Mouse (Mus musculus): ENCODE data around the gene Uvrag.
A peak's percentile ranks its signal among the peaks of the same experiment; 100 is the strongest.
"Not testable (repeated sequence)": the region's sequence is repeated elsewhere in the genome, so short reads cannot be mapped to it uniquely, and the experiment has no call there.

Uvrag gene

GRCm38 (mm10) chr7:99097781-99098180, 43.2 kb downstream of the Uvrag start:
- no peak for DNase-seq (ENCODE audit: low spot score)

- no peak for DNase-seq (ENCODE audit: low spot score)
Measured at GRCm38 (mm10) chr7:99097128-99097527, 43.8 kb downstream of the Uvrag start.

- no peak for DNase-seq (ENCODE audit: low spot score)
Measured at GRCm38 (mm10) chr7:99095191-99095590, 45.8 kb downstream of the Uvrag start.

GRCm38 (mm10) chr7:99094336-99094735, 46.6 kb downstream of the Uvrag start:
- no peak for DNase-seq (ENCODE audit: low spot score)

- no peak for DNase-seq (ENCODE audit: low spot score)
Measured at GRCm38 (mm10) chr7:99091915-99092645, 48.9 kb downstream of the Uvrag start.

- DNase-seq (ENCODE audit: low spot score) = no peak
Measured at GRCm38 (mm10) chr7:99089716-99090115, 51.2 kb downstream of the Uvrag start.

GRCm38 (mm10) chr7:99088576-99089346, 52.2 kb downstream of the Uvrag start:
- no peak for DNase-seq (ENCODE audit: low spot score)

GRCm38 (mm10) chr7:99087581-99087980, 53.4 kb downstream of the Uvrag start:
- no peak for DNase-seq (ENCODE audit: low spot score)

GRCm38 (mm10) chr7:99086646-99087443, 54.1 kb downstream of the Uvrag start:
- DNase-seq (ENCODE audit: low spot score) = peak; percentile 26

- peak; percentile 32 for DNase-seq (ENCODE audit: low spot score)
Measured at GRCm38 (mm10) chr7:99085249-99085648, 55.7 kb downstream of the Uvrag start.

GRCm38 (mm10) chr7:99079522-99079921, 61.4 kb downstream of the Uvrag start:
- DNase-seq (ENCODE audit: low spot score) = peak; percentile 53

GRCm38 (mm10) chr7:99078805-99079204, 62.1 kb downstream of the Uvrag start:
- DNase-seq (ENCODE audit: low spot score) = no peak

- no peak for DNase-seq (ENCODE audit: low spot score)
Measured at GRCm38 (mm10) chr7:99077234-99077633, 63.7 kb downstream of the Uvrag start.

- no peak for DNase-seq (ENCODE audit: low spot score)
Measured at GRCm38 (mm10) chr7:99075101-99075500, 65.8 kb downstream of the Uvrag start.

GRCm38 (mm10) chr7:99073734-99074372, 67.1 kb downstream of the Uvrag start:
- no peak for DNase-seq (ENCODE audit: low spot score)

GRCm38 (mm10) chr7:99067710-99068109, 73.2 kb downstream of the Uvrag start:
- DNase-seq (ENCODE audit: low spot score) = no peak

- no peak for DNase-seq (ENCODE audit: low spot score)
Measured at GRCm38 (mm10) chr7:99065920-99066319, 75.0 kb downstream of the Uvrag start.

GRCm38 (mm10) chr7:99065391-99065831, 75.5 kb downstream of the Uvrag start:
- DNase-seq (ENCODE audit: low spot score) = no peak

GRCm38 (mm10) chr7:99064795-99065194, 76.1 kb downstream of the Uvrag start:
- DNase-seq (ENCODE audit: low spot score) = no peak

- not testable (repeated sequence) for DNase-seq (ENCODE audit: low spot score)
Measured at GRCm38 (mm10) chr7:99062263-99062662, 78.7 kb downstream of the Uvrag start.

GRCm38 (mm10) chr7:99061056-99061680, 79.8 kb downstream of the Uvrag start:
- DNase-seq (ENCODE audit: low spot score) = no peak
